Mouse (Mus musculus) E14TG2a.4 (cell line): ENCODE results near the gene Tns3.

Experiments used
- H3K27me3 ChIP-seq: 2 replicates; pipeline ENCODE4 v1.6.1; 2014; ENCODE audit warnings: low read length, control low read depth; ENCODE audit not compliant: insufficient read depth
- H3K36me3 ChIP-seq: 2 replicates; pipeline ENCODE4 v1.6.1; 2014; ENCODE audit warnings: low read length, control low read depth; ENCODE audit not compliant: insufficient read depth
- H3K4me1 ChIP-seq: replicated peaks from 2 replicates; pipeline ENCODE4 v1.6.1; 2014; ENCODE audit warnings: low read depth, low read length, control low read depth
- H3K4me3 ChIP-seq: replicated peaks from 2 replicates; pipeline ENCODE4 v1.5.1; 2014; ENCODE audit warnings: mild to moderate bottlenecking, low read length
- H3K9me3 ChIP-seq: 2 replicates; pipeline ENCODE4 v1.6.1; 2014; ENCODE audit warnings: low read length, control low read depth
- CTCF ChIP-seq: conservative IDR thresholded peaks from 2 replicates; pipeline ENCODE4 v1.5.1; 2014; ENCODE audit warnings: low read length
- NANOG ChIP-seq: IDR thresholded peaks from 2 replicates; pipeline ENCODE4 v1.6.1; 2014; ENCODE audit warnings: borderline replicate concordance, low read length, mixed read lengths
- POU5F1 ChIP-seq: IDR thresholded peaks from 2 replicates; pipeline ENCODE4 v1.6.1; 2014; ENCODE audit warnings: low read length, borderline replicate concordance

Tns3 gene

GRCm38 (mm10) chr11:8678260-8678995 lies 14.1 kb upstream of the Tns3 start:
- no peaks in the 10 kb centered on the region for H3K36me3 ChIP-seq
- H3K4me3 ChIP-seq: no peak overlapping the region
- peaks cover 36% of the 10 kb centered on the region for H3K4me1 ChIP-seq
- TF ChIP-seq CTCF (no peak), NANOG (no peak), POU5F1 (no peak)
- H3K27me3 ChIP-seq: no peaks in the 10 kb centered on the region
- H3K9me3 ChIP-seq: peaks cover 35% of the 10 kb centered on the region

- H3K4me1 ChIP-seq: peaks cover 52% of the 10 kb centered on the region
- peaks cover 35% of the 10 kb centered on the region for H3K9me3 ChIP-seq
- H3K27me3 ChIP-seq: no peaks in the 10 kb centered on the region
- H3K36me3 ChIP-seq: no peaks in the 10 kb centered on the region
- H3K4me3 ChIP-seq: no peak overlapping the region
- TF ChIP-seq CTCF (no peak), POU5F1 (no peak), NANOG (no peak)
These were observed 11.6 kb upstream of the Tns3 start for GRCm38 (mm10) chr11:8675701-8676474.

- no peaks in the 10 kb centered on the region for H3K36me3 ChIP-seq
- TF ChIP-seq CTCF: no peak
- H3K27me3 ChIP-seq: no peaks in the 10 kb centered on the region
- peaks cover 61% of the 10 kb centered on the region for H3K4me1 ChIP-seq
- no peak overlapping the region for H3K4me3 ChIP-seq
- peaks cover 30% of the 10 kb centered on the region for H3K9me3 ChIP-seq
These were observed 10.3 kb upstream of the Tns3 start for GRCm38 (mm10) chr11:8674549-8675149.

- Histone ChIP-seq H3K4me3 (peak overlapping the region; percentile 0; the same call in 1 of the 2 replicates), H3K4me1 (peaks cover 74% of the 10 kb centered on the region), H3K36me3 (no peaks in the 10 kb centered on the region), H3K9me3 (peaks cover 6% of the 10 kb centered on the region), H3K27me3 (no peaks in the 10 kb centered on the region)
- no peak for TF ChIP-seq POU5F1
- no peak for TF ChIP-seq CTCF
- no peak for TF ChIP-seq NANOG
These were observed 7.4 kb upstream of the Tns3 start for GRCm38 (mm10) chr11:8671698-8672097.

- peaks cover 5% of the 10 kb centered on the region for H3K9me3 ChIP-seq
- no peak for TF ChIP-seq NANOG
- TF ChIP-seq CTCF: no peak
- no peak for TF ChIP-seq POU5F1
These were observed 4.8 kb upstream of the Tns3 start for GRCm38 (mm10) chr11:8669138-8669537.

DNA sequence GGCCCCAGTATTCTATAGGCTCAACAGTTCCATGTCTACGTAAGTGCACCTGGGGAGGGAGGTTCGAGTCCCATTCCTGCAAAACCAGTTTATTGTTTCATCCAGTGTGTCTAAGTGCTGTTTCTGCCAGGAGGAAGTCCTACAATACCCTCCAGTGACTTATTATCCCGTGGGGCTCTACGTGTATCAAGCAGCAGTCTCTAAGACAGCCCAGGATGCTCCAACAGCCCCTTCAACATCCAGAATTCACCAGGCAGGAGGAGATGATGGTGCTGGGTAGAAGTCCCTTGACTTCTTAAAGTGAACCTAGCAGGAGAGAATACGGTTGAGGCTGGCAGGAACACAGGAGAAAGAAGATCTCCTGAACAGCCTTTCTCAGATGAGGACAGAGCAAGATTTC lies 462 bp upstream of the Tns3 start:
- H3K4me1 ChIP-seq: peaks cover 80% of the 10 kb centered on the region
- H3K9me3 ChIP-seq: peaks cover 5% of the 10 kb centered on the region
- H3K36me3 ChIP-seq: peaks cover 19% of the 10 kb centered on the region
- H3K4me3 ChIP-seq: peak overlapping the region; percentile 89
- TF ChIP-seq POU5F1 (no peak), NANOG (no peak), CTCF (no peak)
- H3K27me3 ChIP-seq: no peaks in the 10 kb centered on the region

More at GRCm38 (mm10) chr11:8669138-8669537, 4.8 kb upstream of the Tns3 start:
- Histone ChIP-seq H3K36me3 (no peaks in the 10 kb centered on the region), H3K4me1 (peaks cover 75% of the 10 kb centered on the region), H3K4me3 (no peak overlapping the region), H3K27me3 (no peaks in the 10 kb centered on the region)

GRCm38 (mm10) chr11:8663444-8664392 lies 617 bp downstream of the Tns3 start:
- Histone ChIP-seq H3K27me3 (no peaks in the 10 kb centered on the region), H3K36me3 (peaks cover 21% of the 10 kb centered on the region), H3K4me3 (peak overlapping the region; percentile 89), H3K9me3 (peaks cover 5% of the 10 kb centered on the region), H3K4me1 (peaks cover 83% of the 10 kb centered on the region)
- TF ChIP-seq POU5F1 (no peak), NANOG (no peak), CTCF (no peak)
